Mouse (Mus musculus): ENCODE data around the gene Pde4d. TPM values are rescaled to one million over a fixed set of nuclear protein-coding genes. Genes with fewer than 3 reads are reported as not detected.
A peak's percentile ranks its signal among the peaks of the same experiment; 100 is the strongest.

Pde4d gene
- polyA plus RNA-seq, 2 experiments from 2014 or later, result 5.5 to 7.3 TPM

- ATAC-seq, result no peak
Measured at GRCm38 (mm10) chr13:109326061-109326460, 876.3 kb downstream of the Pde4d start.

- no peak for ATAC-seq
Measured at GRCm38 (mm10) chr13:109331563-109331962, 881.8 kb downstream of the Pde4d start.

GRCm38 (mm10) chr13:109341902-109342301 lies 892.2 kb downstream of the Pde4d start:
- no peak for ATAC-seq

GRCm38 (mm10) chr13:109342469-109342868 lies 892.7 kb downstream of the Pde4d start:
- ATAC-seq, result no peak

GRCm38 (mm10) chr13:109343596-109343995 lies 893.8 kb downstream of the Pde4d start:
- peak; percentile 93 for ATAC-seq

GRCm38 (mm10) chr13:109347770-109348169 lies 898.0 kb downstream of the Pde4d start:
- ATAC-seq, result no peak

GRCm38 (mm10) chr13:109348316-109348715 lies 898.6 kb downstream of the Pde4d start:
- ATAC-seq, result no peak

GRCm38 (mm10) chr13:109350100-109350499 lies 900.4 kb downstream of the Pde4d start:
- ATAC-seq, result no peak

- no peak for ATAC-seq
Measured at GRCm38 (mm10) chr13:109354017-109354416, 904.3 kb downstream of the Pde4d start.

- no peak for ATAC-seq
Measured at GRCm38 (mm10) chr13:109356252-109356651, 906.5 kb downstream of the Pde4d start.

GRCm38 (mm10) chr13:109359994-109360393 lies 910.2 kb downstream of the Pde4d start:
- no peak for ATAC-seq

- ATAC-seq, result no peak
Measured at GRCm38 (mm10) chr13:109362340-109362739, 912.6 kb downstream of the Pde4d start.

- ATAC-seq, result no peak
Measured at GRCm38 (mm10) chr13:109374465-109374864, 924.7 kb downstream of the Pde4d start.

- no peak for ATAC-seq
Measured at GRCm38 (mm10) chr13:109376681-109377080, 926.9 kb downstream of the Pde4d start.

GRCm38 (mm10) chr13:109380149-109380548 lies 930.4 kb downstream of the Pde4d start:
- ATAC-seq, result no peak

GRCm38 (mm10) chr13:109388626-109389220 lies 939.0 kb downstream of the Pde4d start:
- no peak for ATAC-seq

- ATAC-seq, result no peak
Measured at GRCm38 (mm10) chr13:109402396-109402795, 952.6 kb downstream of the Pde4d start.

GRCm38 (mm10) chr13:109402936-109403335 lies 953.2 kb downstream of the Pde4d start:
- ATAC-seq, result no peak

- ATAC-seq, result no peak
Measured at GRCm38 (mm10) chr13:109406341-109406740, 956.6 kb downstream of the Pde4d start.

GRCm38 (mm10) chr13:109407371-109407770 lies 957.6 kb downstream of the Pde4d start:
- ATAC-seq, result no peak

GRCm38 (mm10) chr13:109420426-109420825 lies 970.7 kb downstream of the Pde4d start:
- ATAC-seq, result no peak

- ATAC-seq, result no peak
Measured at GRCm38 (mm10) chr13:109424906-109425305, 975.2 kb downstream of the Pde4d start.

GRCm38 (mm10) chr13:109425548-109425947 lies 975.8 kb downstream of the Pde4d start:
- no peak for ATAC-seq

GRCm38 (mm10) chr13:109426058-109426457 lies 976.3 kb downstream of the Pde4d start:
- ATAC-seq, result no peak

- no peak for ATAC-seq
Measured at GRCm38 (mm10) chr13:109427541-109427940, 977.8 kb downstream of the Pde4d start.

Data from CD4-positive, CD25-positive, alpha-beta regulatory T cell, adult 4 months (primary cell).